Mouse (Mus musculus) lung, postnatal 0 days (tissue): ENCODE data around the gene Dmpk.

Experiments used
- CTCF ChIP-seq: IDR thresholded peaks from 2 replicates; pipeline ENCODE4 v1.5.1; 2016; ENCODE audit warnings: antibody characterized with exemption, mild to moderate bottlenecking
- EP300 ChIP-seq: IDR thresholded peaks from 2 replicates; pipeline ENCODE4 v1.6.1; 2016; ENCODE audit warnings: antibody characterized with exemption, mild to moderate bottlenecking, control low read depth

DNA sequence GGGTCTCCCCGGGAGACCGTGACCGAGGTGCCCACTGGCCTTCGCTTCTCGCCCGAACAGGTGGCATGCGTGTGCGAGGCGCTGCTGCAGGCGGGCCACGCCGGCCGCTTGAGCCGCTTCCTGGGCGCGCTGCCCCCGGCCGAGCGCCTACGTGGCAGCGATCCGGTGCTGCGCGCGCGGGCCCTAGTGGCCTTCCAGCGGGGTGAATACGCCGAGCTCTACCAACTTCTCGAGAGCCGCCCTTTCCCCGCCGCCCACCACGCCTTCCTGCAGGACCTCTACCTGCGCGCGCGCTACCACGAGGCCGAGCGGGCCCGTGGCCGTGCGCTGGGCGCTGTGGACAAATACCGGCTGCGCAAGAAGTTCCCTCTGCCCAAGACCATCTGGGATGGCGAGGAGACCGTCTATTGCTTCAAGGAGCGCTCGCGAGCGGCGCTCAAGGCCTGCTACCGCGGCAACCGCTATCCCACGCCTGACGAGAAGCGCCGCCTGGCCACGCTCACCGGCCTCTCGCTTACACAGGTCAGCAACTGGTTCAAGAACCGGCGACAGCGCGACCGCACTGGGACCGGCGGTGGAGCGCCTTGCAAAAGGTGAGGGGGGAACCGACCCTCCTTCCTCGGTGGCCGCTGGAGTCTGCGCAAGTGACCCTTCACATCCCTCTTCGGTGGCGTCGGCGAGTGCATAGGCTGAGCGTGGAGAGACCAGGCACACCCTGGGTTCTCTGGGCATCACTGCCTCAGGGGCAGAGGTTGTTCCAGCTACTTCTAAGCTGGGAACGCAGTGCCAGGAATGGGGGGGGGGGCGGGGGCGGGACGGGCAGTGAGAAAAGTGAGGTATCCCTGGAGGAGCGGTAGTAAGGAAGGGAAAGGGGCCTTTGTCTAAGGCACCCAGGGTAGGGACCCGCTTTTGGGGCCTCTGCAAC lies 11.4 kb downstream of the Dmpk start:
- TF ChIP-seq EP300 (no peak), CTCF (no peak; the same call in none of the 2 replicates)
